Mouse (Mus musculus) liver, adult 10 weeks (tissue): ENCODE results near the gene Serpinb3b. TPM values are rescaled to one million over a fixed set of nuclear protein-coding genes. Genes with fewer than 3 reads are reported as not detected.

Experiments used
- polyA plus RNA-seq: library from polyadenylated mRNA; stranded (reverse); fragments of 350-450 nt; fragmentation: Illumina TruSeq; extraction: RNeasy Lipid Tissue Mini Kit (QIAGEN cat#74804); gene quantifications from one replicate; pipeline ENCODE4 v1.2.3, GENCODE M21; 2014; ENCODE audit warnings: low read depth, low replicate concordance

Gene Serpinb3b
- not detected for polyA plus RNA-seq

GRCm38 (mm10) chr1:107278261-107278660 is at the start of gene Serpinb3b, which contains the start of gene Serpinb3c:
Gene Serpinb3b, minus strand, starts transcription at chr1:107278361.
Gene Serpinb3c, minus strand, starts transcription at chr1:107278371.

Other genes with a start within 250 kb of the Serpinb3b start
- gene Serpinb3a, start 226.1 kb downstream of the Serpinb3b start, polyA plus RNA-seq: not detected
- not detected for gene Serpinb3d, start 194.9 kb downstream of the Serpinb3b start, polyA plus RNA-seq
- not detected for gene Serpinb3c, start within 50 bp of the Serpinb3b start, polyA plus RNA-seq
- not detected for gene Serpinb11, start 82.8 kb upstream of the Serpinb3b start, polyA plus RNA-seq
- gene Serpinb7, start 121.3 kb upstream of the Serpinb3b start, polyA plus RNA-seq: not detected
- 0.26 TPM for gene Serpinb2, start 233.1 kb upstream of the Serpinb3b start, polyA plus RNA-seq